Mouse (Mus musculus) adrenal gland, postnatal 14 days (tissue): ENCODE measurements around the gene a. TPM values are rescaled to one million over a fixed set of nuclear protein-coding genes. Genes with fewer than 3 reads are reported as not detected.
"Not testable (repeated sequence)": the region's sequence is repeated elsewhere in the genome, so short reads cannot be mapped to it uniquely, and the experiment has no call there.

Source experiments
- DNase-seq: peaks from one replicate; pipeline ENCODE4 v3.0.0; 2021; ENCODE audit warnings: mixed read lengths
- total RNA-seq: library from RNA; stranded (reverse); gene quantifications from 2 replicates; pipeline ENCODE4 v1.2.3, GENCODE M21; 2021

a gene
- total RNA-seq, 1 experiment from 2014 or later = not detected

GRCm38 (mm10) chr2:155005491-155005890, 214.3 kb downstream of the a start:
- DNase-seq = no peak

DNA sequence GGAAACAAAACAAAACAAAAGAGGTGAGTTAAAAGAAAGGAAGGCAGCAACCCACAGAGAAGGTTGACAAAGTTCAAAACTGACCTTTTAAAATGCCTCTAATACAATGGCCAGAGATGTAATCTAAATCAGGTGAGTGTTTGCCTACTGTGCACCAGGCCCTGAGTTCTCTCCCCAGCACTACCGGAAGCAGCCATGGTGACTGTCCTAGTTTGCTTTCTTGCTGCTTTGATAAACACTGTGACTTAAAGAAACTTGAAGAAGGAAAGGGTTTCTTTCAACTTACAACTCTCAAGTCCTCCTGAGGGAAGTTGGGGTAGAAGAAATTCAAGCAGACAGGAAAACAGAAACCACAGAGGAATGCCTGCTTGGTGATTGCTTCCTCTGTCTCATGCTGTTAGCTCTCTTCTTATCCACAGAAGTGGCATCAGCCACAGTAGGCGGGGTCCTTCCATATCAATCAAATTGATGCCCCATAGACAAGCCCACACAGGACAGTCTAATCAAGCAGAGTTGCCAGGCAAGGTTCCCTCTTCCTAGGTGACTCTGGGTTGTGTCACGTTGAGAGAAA, 220.0 kb downstream of the a start:
- no peak for DNase-seq

GRCm38 (mm10) chr2:155012991-155013390, 221.8 kb downstream of the a start:
- DNase-seq = no peak

GRCm38 (mm10) chr2:155016751-155017150, 225.5 kb downstream of the a start:
- DNase-seq = not testable (repeated sequence)

DNA sequence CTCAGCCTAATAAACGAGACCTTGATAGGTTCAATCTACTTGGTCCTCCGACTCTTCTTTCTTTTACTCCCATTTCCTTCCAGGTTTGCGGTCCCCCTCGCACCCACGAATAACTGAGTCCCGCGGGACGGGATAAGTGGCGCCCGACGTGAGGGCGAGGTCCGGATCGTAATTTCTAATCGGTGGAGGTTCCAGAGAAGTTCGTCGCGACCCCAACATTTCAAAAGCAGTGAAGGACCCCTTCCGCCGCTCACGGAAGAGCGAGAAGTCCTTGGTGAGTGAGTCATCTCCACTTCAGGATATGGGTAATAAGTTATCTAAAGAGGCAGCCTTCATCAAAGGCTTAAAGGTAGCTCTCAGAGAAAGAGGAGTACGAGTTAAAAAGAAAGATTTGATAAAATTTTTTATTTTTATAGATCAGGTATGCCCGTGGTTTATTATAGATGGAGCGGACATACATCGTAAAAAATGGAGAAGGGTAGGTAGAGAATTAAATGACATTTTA, 227.1 kb downstream of the a start, which contains the start of gene Gm14226:
Gm14226 (plus strand) TSS at position 16 of the 505 bp plus-strand sequence.
- DNase-seq = peak; percentile 40

DNA sequence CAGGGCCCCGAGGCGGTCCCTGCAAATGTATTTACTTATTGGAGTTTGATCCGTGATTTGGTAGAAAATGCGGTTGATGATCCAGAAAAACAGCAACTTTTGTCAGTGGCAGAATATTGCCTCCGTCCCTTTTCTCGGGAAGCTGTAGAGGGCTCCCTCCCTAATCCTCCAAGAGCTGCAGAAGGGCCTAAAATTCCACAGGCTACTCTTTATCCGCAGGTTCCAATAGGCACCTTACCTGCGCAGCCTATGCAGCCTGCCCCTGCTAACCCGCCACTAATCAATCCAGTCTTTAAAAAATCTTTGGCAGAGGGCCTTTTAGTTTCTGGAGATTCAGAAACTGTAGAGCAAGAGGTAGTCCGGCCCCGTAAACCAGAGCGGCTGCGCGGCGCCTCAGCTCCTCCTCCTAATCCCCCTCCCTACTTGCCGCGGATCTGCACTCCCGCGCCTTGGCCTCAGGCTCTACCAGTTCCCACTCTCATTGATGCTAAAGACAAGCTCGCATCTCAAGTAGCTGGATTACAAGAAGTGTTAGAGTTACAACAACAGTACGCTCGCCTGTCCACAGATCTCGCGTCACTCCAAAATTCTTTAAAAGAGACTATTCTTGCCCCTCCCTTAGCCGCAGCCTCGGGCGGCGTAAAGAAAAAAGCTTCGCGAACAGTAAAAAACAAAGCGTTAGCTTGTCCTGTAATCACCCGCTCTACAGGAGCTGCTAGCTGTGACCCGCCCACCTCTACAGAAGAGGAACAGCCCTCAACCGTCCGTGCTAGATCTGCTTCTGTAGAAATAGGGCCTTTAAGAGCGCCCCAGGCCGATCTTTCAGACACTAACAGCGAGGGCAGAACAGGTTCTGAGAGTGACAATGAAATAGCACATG, 227.8 kb downstream of the a start:
- DNase-seq = peak; percentile 90

GRCm38 (mm10) chr2:155019673-155020072, 228.5 kb downstream of the a start:
- DNase-seq = peak; percentile 98

DNA sequence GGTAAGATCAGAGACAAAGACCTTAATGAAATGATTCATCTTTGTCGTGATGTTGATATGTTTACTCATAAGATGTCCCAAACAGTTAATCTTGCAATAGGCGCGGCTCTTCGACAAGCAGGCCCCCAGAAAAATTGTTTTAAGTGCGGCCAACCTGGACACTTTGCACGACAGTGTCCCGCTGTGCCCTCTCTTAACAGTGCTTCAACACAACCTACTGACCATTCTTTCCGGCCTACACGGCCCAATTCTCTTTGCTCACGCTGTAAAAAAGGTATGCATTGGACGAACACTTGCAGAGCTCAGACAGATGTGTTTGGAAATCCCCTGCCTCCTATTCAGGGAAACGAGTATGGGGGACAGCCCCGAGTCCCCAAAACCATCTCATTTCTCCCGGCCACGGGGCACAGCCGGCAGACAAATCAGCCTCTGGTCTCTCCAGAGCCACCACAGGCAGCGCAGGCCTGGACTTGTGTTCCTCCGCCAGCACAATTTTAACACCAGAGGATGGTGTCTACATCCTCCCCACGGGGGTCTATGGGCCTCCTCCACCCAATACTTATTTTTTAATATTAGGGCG, 229.1 kb downstream of the a start:
- DNase-seq = peak; percentile 30

DNA sequence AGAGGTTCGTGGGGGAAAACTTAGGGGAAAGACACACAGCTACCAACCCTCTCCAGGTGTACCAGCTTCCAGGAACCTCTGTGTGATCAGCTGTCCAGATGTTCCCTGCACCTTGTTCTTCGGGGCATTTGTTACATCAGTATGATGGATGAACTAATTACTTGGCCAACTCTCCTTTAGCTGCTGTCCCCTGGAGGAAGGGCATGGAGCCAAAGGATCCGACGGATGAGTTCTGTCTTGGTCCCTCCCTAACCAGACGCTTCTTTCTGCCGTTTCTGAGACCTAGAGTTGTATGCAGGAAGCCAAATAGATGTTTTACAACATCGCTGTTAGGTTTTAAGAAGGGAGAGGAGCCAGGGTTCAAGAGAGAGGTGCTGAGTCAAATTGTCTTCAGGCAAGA, 239.6 kb downstream of the a start:
- peak; percentile 31 for DNase-seq

DNA sequence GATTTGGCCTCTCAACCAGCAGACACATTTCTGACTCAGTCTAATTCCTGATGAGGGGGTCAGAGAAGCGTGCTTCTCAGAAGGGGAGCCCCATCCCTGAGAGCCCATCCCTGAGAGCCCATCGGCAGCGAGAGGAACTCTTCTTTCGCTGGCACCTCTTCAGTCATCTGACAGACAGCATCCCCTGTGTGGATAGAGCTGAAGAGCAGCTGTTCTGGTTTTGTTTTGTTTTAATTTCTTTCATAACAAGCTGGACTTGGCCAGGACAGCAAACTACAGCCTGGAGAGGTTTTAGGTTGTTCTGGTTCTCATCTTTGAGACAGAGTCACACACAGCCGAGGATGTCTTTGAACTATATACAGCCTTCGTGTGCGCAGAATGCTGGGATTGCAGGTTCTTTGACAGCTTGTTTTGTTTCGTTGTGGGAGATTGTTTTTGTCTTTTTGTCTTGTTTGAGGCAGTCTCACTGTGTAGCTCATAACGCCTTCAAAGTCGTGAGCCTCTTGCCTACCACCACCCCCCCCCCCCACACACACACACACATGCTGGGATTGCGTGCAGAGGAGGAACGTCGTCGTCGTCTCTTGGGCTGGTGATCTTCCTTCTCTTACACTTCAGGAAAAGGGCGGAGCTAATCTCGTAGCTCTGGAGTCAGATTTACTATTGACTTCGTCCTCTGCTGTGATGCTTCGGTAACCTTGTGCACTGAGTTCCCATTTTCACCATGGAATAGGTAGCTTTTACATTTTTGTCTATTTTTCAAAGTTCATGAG, 241.9 kb downstream of the a start:
- DNase-seq = no peak

DNA sequence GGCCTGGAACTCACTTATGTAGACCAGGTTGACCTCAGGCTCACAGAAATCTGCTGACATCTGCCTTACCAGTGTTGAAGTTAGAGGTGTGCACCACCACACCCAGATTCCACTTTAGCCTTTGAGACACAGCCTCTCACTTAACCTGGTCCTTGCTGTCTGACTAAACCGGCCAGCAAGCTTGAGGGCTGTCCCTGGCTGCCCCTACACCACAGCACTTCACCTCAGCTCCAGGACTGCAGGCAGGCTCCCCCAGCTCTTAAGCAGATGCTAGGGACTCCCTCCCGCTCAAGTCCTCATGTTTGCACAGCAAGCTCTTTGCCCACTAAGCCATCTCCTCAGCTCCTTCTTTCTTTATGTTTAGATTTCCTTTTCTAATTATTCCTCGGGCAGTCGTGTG, 248.8 kb downstream of the a start:
- no peak for DNase-seq

DNA sequence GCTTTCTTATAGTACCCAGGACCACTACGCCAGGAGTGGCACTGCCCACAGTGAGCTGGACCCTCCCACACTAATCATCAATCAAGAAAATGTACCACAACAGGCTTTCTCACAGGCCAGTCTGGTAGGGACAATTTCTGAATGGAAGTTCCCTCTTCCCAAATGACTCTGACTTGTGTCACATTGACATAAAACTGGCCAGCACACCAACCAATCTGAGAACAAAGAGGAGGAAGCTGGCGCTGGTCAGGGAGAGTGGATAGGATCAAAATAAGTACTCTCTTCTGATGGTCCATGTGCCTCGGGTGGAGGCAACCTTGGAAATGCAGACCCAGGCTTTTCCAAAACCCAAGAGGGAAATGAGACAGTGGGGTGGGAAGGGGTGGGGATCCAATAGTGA, 253.3 kb downstream of the a start:
- DNase-seq = no peak

- DNase-seq = no peak
Measured at GRCm38 (mm10) chr2:155045075-155045474, 253.9 kb downstream of the a start.

GRCm38 (mm10) chr2:155046803-155047202, 255.6 kb downstream of the a start:
- DNase-seq = no peak

DNA sequence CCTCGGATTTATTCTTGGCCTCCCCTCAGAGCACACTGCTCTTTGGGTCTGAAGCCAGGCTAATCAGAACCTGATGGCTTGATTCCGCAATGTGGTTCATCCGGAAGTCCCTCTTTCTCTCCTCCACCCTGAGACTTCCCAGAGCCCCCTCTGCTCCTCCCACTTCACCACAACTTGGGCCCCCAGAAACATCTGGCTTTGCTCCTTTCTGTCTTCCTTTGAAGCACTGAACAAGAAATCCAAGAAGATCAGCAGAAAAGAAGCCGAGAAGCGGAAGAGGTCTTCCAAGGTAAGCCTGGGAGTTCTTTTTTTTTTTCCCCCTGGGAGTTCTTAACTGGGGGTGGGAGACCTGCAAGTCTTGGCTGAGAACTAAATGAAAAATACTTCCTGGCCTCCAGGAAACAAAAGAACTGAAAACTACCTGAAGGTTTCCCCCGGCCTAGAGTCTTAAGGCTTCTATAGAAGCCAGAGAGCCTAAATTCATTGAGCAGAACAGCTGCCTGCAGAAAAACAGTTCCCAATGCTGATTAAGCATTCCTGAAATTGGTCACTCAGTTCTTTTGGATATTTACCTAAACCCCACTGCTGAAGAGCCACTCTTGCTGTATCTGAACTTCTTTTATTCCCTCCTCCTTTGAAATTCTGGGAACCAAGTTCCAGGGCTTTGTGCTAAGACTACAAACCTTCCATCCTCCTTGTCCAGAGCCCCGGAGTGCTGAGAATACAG, 256.4 kb downstream of the a start:
- DNase-seq = no peak

DNA sequence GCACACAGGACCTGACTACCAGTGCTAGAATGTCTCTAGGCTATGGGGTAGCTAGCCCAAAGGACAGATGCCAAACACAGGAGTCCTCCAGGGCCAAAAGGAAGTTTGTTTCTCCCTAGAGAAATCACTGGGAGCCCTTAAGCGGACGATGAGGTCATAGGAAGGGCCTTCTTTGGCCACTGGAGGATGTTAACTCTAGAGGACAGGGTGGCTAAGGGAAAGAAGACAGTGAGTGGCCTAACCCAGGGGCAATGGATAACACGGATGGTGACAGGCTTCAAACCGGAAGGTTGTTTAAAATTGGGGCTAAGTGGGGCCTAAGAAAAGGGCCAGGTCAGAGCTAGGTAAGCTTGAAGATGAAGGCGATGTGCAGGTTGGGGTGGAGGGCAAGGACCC, 258.9 kb downstream of the a start:
- DNase-seq = peak; percentile 25

- DNase-seq = peak; percentile 97
Measured at GRCm38 (mm10) chr2:155050504-155051236, 259.5 kb downstream of the a start.

- DNase-seq = no peak
Measured at GRCm38 (mm10) chr2:155051622-155052351, 260.6 kb downstream of the a start.

DNA sequence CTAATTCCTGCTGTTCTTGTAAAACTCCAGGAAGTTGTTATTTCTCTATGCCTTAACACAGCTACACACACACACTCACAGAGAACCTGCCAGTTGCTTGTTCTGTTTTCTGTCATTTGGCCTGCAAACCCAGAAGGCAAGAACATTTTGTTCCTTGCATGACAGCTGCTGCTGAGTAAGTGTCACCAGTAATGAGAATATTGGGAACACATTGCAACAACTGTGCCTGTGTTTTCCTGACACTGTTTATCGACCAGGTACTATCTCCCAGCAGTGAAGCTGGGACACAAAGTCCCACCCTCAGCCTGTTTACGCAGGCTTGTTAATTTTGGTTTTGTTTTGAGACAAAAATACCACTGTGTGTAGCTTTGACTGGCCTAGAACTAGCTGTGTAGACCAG, 261.5 kb downstream of the a start:
- peak; percentile 29 for DNase-seq

DNA sequence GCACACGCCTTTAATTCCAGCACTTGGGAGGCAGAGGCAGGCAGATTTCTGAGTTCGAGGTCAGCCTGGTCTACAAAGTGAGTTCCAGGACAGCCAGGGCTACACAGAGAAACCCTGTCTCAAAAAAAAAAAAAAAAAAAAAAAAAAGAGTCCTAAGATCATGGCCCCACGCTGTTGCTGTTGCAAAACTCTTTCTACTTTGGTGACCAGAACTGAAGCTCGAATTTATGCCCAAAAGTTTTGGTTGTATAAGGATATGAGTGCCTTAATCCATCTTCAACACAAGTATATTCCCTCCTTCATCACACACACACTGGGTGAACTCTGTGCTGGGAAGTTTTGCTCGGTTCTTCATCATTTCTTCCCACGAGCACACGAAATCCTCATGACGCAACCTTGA, 262.3 kb downstream of the a start:
- not testable (repeated sequence) for DNase-seq
